Mouse (Mus musculus): ENCODE measurements around the gene Mcoln1.

Mcoln1 gene

DNA sequence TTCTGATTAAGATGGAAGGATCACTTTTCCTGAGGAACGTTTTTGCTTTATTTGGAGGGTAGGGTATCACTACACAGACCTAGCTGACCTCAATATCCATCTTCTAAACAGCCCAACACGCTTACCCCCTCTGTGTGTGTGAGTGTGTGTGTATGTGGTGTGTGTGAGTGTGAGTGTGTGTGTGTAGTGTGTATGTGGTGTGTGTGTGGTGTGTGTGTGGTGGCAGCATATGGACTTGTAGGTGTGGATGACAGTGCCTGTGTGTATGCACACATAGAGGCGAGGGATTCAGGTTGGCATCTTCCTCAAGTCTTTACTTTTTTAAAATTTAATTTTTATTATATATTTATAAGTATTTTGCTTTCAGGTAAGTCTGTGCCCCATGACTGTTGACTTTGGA, 1.7 kb upstream of the Mcoln1 start:
- no peak for DNase-seq (ENCODE audit: low spot score)

DNA sequence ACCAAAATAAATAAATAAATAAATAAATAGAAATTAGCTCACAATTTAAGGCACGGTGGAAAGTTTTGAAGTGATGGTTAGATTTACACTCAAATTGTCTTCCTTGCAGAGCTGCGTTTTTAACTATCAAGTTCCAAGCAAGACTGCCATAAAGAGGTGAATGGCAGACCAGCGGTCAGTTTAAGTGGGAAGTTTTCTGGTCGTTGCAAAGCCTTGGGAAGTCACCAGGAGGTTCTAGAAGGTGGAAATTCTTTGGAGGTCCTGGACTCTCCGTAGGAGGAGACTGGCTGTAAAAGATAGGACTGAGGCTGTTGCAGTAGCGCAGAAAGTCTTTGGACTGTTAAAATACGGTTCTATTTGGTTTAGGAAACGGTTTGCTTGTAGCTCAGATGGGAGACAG, 506 bp upstream of the Mcoln1 start:
- no peak for DNase-seq (ENCODE audit: low spot score)

DNA sequence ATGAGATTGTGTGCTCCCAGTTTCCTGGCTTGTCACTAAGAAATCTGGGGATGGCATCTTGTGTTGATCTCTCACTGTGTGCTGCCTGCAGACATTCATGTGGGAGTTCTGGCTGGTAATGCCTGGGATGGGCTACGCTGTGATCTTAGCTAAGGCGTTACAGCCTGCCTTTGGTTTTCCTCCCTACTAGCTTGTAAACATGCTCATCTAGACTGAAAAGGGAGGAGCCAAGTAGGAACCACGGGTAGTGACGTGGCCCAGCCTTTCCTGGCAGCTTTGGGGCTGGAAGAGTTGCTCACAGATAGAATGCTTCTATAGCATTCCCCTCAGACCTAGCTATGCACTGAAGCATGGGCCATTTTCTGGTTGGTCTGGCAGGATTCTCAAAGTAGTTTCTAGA, 2.0 kb downstream of the Mcoln1 start:
- no peak for DNase-seq (ENCODE audit: low spot score)

DNA sequence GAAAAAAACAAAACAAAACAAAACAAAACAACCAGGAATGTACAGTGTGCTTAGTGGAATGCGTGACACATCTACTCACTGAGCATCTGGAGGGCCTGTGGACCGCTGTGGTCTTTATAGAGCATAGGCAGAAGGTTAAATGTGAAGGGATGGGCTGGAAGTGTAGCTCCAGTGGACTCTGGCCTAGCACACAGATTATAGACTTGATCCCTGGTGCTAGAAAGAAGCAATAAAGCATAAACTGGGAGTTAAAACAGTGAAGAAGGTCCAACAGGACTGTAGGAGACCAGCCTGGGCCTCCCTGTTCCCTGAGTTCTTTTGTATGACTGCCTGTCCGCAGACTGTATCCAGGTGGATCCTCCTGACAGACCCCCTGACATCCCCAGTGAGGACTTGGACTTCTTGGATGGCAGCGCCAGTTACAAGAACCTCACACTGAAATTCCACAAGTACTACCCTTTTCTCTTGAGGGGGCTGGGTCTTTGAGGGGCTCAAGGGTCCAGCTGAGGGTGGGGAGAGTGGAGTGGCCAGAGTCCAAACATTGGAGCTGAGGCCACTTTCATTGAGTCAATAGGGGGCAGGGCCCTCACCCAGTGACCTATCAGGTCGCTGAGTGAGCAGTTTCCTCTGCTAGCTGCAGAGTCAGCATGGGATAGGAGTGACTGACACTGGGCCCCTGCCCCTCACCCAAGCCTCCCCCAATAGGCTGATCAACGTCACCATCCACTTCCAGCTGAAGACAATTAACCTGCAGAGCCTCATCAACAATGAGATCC, 7.9 kb downstream of the Mcoln1 start:
- no peak for DNase-seq (ENCODE audit: low spot score)

DNA sequence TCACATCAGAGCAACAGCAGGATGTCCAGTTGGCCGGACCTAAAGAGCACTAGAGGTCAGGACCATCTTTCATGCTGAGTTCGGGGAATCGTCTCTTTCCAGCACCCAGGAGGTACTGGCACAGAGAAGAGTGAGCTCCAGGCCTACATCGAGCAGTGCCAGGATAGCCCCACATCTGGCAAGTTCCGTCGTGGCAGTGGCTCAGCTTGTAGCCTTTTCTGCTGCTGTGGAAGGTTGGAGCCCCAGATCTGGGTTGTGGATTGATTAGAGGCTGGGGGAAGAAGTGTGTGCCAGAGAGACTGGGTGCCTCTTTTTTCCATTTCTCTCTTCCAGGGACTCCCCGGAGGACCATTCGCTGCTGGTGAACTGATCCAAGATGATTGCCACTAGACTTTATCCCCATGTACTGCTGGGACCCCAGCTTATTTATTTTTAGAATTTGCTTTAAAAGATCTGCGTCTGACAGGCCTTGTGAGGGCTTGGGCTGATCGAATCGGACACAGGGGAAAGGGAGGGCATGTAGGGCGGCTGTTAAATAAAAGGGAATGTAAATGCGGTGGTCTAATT, 14.5 kb downstream of the Mcoln1 start:
- DNase-seq (ENCODE audit: low spot score): no peak

DNA sequence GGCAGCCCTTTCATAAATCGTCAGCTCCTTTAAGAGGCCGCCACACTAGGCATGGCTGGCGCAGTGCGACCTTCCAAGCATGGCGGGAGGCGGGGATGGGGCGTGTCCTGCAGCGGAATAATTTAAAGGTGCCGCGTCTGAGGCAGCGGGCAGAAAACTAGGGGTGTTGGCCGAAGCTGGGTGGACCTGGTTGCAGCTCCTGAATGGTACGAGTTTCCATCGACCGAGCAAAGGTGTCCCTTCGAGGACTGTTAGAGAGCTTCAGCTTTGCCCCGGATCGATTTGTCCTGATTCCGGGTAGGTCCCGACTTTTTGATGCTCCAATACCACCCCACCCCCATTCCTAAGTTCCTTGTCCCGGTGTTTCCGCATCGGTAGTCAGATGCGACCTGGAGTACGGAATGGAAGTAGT, 15.0 kb downstream of the Mcoln1 start, which contains the start of gene Pnpla6:
Gene Pnpla6 (plus strand): TSS at position 125 of the 412 bp plus-strand sequence.
- DNase-seq (ENCODE audit: low spot score): peak; percentile 88

DNA sequence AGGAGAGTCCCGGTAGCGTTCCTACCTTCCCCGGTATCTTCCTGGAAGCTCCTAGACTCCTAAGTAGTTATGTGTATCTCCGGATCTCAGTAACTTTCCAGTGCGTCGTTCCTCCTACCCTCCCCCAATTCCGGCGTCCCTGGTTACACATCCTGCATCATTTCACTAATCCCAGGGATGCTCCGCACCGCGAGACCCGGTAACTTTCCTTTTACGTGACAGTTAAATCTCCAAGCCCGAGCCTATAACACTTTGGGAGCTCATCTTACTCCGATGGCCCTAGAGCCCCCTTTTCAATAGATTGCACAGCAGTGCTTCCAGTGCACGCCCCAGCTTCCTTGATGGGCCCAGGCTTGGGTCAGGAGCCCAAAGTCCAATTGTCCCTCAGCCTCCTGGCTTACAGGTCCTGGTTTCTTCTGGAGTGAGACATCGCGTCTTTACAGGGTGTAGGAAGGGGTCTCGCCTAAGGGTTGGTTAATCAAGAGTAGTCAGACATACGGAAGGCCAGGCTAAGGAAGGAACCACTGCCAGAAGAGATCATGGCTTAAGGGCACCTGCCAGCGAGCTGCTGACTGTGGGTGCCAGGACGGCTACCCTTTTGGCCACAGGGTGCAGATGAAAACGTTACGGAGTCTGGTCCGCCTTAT, 15.6 kb downstream of the Mcoln1 start:
- DNase-seq (ENCODE audit: low spot score): peak; percentile 32

DNA sequence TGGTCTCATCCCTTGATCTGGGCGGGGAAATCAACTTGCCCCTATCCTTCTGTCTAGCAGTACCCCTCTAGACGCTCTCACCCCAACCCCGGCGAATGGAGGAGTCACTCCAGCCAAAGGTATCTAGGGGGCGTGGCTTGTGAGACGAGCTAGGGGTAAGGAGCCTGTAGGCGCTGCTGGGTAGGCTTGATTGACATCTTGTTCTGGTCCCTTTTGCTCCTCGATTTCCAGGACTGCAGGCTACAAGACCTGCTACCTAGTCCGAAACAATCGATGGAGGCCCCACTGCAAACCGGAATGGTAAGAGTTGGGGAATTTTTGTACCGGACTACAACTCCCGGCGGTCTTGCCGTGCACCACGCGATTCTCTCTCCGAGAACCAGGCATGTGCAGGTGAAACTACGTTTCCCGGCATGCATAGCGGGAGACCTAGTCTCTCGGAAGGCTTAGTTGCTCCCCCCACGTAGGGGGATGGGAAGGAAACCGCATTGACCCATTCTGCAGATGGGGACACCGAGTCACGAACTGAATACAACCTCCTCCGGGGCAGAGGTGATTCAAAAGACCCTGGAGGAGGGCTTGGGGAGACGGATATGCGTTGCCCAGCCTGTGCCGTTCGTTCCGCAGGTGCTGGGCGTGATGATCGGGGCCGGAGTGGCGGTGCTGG, 16.3 kb downstream of the Mcoln1 start:
- peak; percentile 87 for DNase-seq (ENCODE audit: low spot score)

DNA sequence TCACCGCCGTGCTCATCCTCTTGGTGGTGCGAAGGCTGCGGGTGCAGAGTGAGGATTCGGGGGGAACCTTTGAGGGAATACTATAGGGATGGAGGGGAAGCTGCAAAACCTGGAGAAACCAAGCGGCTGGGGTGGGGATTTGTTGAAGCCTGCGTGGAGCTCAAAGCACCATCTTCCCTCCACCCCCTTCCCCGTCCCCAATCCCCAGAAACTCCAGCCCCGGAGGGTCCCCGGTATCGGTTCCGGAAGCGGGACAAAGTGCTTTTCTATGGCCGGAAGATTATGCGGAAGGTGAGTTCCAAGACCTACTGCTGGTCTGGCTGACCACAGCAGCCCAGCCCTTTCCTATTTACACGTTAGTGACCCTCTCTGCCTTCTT, 16.8 kb downstream of the Mcoln1 start:
- DNase-seq (ENCODE audit: low spot score): peak; percentile 30

DNA sequence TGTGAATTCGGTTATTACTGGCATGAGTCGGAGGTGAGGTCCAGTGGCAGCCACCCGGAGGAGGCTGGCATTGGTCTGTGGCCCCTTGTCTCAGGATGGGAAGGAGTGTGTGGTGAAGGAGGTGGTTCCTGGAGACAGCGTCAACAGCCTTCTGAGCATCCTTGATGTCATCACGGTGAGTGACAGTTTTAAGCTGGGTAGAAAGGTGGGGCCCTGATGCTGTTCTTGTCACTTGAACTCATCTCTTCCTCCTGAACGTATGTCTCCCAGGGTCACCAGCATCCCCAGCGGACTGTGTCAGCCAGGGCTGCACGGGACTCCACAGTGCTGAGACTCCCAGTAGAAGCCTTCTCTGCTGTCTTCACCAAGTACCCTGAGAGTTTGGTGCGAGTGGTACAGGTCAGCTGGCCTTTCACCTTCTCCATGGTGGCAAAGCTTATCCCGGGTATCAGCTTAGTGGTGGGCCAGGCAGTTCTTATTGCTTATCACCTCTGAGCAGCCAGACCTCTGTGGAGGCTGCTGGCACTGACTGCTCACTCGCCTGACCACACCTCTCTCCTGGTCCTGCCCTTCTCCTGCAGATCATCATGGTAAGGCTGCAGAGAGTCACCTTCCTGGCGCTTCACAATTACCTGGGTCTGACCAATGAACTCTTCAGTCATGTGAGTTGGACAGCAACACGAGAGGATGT, 21.9 kb downstream of the Mcoln1 start:
- DNase-seq (ENCODE audit: low spot score): no peak

DNA sequence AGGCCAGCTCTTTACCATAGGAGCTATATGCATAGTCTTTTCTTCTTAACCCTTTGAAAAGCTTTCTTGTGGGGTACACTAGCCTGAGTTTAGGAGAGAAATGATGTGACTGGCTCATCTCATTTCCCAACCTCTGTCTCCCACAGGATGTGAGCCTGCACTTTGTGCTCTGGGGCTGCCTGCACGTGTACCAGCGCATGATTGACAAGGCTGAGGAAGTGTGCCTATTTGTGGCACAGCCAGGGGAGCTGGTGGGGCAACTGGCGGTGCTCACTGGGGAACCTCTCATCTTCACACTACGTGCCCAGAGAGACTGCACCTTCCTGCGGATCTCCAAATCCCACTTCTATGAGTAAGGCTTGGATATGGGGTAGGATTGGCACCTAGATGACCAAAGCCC, 30.6 kb downstream of the Mcoln1 start:
- no peak for DNase-seq (ENCODE audit: low spot score)

DNA sequence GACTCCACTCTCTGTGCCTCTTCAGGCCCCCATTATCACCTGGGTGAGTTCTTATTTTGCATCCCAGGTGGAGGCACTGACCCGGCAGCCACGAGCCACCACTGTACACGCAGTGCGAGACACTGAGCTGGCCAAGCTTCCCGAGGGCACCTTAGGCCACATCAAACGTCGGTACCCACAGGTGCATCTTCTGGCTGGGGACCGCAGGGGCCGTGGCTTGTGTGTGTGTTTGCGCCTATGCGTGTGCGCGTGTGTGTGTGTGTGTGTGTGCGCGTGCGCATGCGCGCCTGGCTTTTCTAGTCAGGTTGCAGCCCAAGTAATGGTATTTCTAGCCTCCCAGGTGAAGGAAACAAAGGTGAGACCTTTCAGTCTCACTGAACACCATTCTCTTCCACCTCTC, 31.7 kb downstream of the Mcoln1 start:
- DNase-seq (ENCODE audit: low spot score): no peak

DNA sequence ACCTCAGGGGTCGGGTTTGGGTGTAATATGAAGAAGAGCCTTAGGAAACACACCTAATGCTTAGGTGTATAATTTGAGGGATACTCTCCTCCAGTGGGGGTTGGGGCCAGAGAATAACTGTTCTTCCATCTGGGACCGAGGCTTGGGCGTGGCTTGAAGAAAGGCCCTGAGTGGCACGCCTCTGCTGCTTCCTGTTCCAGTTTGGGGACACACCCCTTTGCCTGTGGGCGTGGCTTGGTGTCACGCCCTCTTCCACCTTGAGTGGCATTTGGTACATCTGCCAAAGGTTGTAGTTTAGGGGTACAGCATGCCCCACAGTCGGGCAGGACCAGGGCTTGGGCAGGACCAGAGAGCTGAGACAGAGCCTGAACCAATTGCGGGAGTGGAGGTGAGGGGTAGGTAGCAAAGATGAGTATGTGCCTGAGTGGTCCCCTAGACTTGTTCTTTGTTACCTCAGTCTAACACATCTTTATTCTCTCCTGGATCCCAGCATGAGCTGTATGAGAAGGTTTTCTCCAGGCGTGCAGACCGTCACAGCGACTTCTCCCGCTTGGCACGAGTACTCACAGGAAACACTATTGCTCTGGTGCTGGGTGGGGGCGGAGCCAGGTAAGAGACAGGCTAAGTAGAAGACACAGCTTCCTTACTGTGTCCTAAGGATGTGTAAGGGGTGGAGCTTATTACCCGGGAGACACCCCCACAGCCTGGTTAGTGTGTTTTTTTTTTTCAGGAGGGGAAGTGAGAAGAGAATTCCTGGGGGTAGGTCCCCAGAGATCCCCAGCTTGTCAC, 36.0 kb downstream of the Mcoln1 start:
- DNase-seq (ENCODE audit: low spot score): no peak

DNA sequence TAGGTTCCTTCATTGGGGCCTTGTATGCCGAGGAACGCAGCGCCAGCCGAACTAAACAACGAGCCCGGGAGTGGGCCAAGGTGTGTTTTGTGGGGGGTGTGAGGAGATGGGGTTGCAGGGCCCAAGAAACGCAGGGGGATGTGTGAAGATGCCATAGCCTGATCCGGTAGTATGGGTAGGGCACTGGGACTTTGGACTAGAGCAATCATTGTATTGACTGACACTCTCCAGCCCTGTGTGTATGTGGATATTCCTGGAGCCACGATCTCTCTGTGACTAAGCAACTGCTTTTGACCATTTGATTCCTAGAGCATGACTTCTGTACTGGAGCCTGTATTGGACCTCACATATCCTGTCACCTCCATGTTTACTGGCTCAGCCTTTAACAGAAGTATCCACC, 36.7 kb downstream of the Mcoln1 start:
- no peak for DNase-seq (ENCODE audit: low spot score)

DNA sequence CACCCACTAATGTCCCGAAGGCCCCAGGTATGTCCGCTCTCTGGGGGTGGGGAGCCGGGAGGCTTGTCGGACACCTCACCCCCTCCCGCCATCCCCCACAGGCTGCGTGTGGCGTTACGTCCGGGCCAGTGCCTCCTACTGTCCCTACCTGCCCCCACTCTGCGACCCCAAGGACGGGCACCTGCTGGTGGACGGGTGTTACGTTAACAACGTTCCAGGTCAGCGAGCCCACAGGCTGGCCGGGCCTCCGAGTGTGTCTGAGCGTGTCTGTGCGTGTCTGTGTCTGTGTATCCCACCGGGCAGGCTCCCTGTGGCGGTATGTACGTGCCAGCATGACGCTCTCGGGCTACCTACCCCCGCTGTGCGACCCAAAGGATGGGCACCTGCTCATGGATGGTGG, 37.4 kb downstream of the Mcoln1 start:
- no peak for DNase-seq (ENCODE audit: low spot score)

DNA sequence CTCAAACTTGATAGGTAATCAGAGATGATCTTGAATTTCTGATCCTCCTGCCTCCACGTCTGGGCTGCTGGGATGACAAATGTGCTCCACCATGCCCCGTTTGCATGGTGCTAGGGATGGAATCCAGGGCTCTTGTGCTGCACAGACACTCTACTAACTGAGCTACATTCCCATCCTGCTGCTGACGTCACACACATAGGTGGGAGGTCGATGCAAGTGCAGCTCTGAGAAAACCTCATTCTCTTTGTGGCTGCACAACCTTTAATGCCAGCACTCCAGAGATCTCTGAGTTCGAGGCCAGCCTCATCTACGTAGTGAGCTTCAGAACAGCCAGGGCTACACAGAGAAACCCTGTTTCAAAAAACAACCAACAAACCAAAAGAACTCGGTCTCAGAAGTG, 38.9 kb downstream of the Mcoln1 start:
- DNase-seq (ENCODE audit: low spot score): no peak

DNA sequence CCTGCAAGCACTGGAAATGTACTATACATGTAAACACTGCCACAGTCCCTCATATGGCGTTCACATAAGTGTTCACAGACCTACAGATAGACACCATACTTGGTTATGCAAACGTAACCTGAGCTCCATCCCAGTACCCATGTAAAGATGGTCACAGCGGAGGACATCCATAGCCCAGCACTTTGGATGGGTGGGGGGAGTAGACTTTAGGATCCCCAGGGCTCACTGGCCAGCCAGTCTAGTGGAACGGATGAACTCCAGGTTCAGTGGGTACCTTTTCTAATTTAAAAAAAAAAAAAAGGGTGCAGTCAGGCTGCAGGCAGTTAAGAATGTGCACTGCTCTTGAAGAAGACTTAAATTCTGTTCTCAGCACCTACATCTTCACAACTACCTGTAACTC, 39.8 kb downstream of the Mcoln1 start:
- no peak for DNase-seq (ENCODE audit: low spot score)

DNA sequence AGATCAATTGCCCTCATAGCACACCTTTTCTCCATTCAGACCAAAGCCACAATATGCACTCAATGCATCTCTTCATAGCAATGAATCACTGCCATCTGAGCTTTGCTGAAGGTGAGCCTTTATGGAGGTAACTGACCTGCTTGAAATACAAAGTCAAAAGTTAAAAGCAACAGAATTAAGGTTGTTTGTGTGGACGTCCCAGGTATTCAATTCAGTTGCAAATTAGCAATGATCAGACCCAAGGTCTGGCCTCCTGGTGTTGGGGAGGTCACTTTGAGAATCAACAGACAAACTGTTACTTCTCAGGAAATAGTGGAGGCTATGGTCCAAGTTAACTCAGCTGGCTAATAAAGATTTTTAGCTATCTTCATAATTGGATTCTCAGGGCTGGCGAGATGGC, 46.3 kb downstream of the Mcoln1 start:
- no peak for DNase-seq (ENCODE audit: low spot score)

DNA sequence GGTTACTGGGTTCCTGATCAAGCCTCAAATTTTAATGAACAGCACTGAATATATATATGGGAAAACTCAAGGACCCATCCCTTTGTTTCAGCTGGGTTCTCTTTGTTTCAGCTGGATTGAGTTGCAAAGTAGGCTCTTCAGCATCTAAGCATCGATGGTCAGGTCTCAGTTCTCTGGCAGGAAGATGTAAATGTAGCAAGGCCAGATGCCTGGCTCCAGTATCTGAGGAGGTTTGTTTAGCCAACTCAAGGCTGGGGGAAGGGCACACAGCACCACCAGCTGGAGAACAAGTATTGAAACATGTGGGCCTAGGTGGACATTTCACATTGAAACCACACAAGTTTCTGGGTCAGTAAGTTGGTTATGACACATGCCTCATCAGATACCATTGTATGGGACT, 52.0 kb downstream of the Mcoln1 start:
- DNase-seq (ENCODE audit: low spot score): no peak

DNA sequence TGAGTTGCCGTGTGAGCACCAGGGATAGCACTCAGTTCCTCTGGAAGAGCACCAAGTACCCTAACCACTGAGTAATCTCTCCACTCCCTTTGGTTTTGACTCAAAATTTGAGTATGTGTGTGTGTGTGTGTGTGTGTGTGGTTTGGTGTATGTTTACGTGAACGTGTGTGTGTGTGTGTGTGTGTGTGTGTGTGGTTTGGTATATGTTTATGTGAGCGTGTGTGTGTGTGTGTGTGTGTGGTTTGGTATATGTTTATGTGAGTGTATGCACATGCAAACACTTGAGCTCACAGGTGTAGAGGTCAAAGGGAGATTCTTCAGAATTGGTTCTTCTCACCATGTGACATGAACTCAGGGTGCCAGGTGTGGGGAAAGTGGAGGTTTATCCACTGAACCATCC, 55.9 kb downstream of the Mcoln1 start:
- DNase-seq (ENCODE audit: low spot score): no peak
